Mouse (Mus musculus) G1E (cell line): Measurements from ENCODE around the gene Ndufb10. TPM values are rescaled to one million over a fixed set of nuclear protein-coding genes. Genes with fewer than 3 reads are reported as not detected.

Experiments used
- ATAC-seq: 2 replicates; pipeline ENCODE4 v1.8.0; 2016; ENCODE audit warnings: mild to moderate bottlenecking; ENCODE audit not compliant: insufficient number of reproducible peaks, poor library complexity, low FRiP score, severe bottlenecking; ENCODE audit errors: extremely low read depth
- DNase-seq: peaks from one replicate; pipeline ENCODE4 v3.0.0; 2012; ENCODE audit warnings: low spot score
- H3K27me3 ChIP-seq: 2 replicates; pipeline ENCODE4 v1.6.1; 2012; ENCODE audit warnings: mild to moderate bottlenecking, low read length, inconsistent platforms; ENCODE audit not compliant: insufficient read depth
- H3K36me3 ChIP-seq: replicated peaks from 2 replicates; pipeline ENCODE3; 2012; ENCODE audit warnings: mild to moderate bottlenecking, inconsistent platforms
- H3K4me1 ChIP-seq: 2 replicates; pipeline ENCODE4 v1.6.1; 2012; ENCODE audit warnings: low read depth, low read length, inconsistent platforms, mixed read lengths; ENCODE audit not compliant: insufficient read depth
- H3K4me3 ChIP-seq: 2 replicates; pipeline ENCODE4 v1.5.1; 2012; ENCODE audit warnings: low read depth, mild to moderate bottlenecking, inconsistent platforms, low read length, moderate library complexity, mixed read lengths
- H3K9me3 ChIP-seq: replicated peaks from 2 replicates; pipeline ENCODE4 v1.6.1; 2012; ENCODE audit warnings: inconsistent platforms
- CTCF ChIP-seq: IDR thresholded peaks from 2 replicates; pipeline ENCODE4 v1.5.1; 2012; ENCODE audit warnings: low read depth, low read length, inconsistent platforms, mixed read lengths
- GATA1 ChIP-seq: IDR thresholded peaks from 2 replicates; pipeline ENCODE4 v1.6.1; 2012; ENCODE audit warnings: borderline replicate concordance, low read length, inconsistent platforms, mixed read lengths
- GATA2 ChIP-seq: IDR thresholded peaks from 2 replicates; pipeline ENCODE4 v1.6.1; 2012; ENCODE audit warnings: low read depth, low read length, inconsistent platforms, borderline replicate concordance
- POLR2AphosphoS5 ChIP-seq: IDR thresholded peaks from 2 replicates; pipeline ENCODE4 v1.6.1; 2012; ENCODE audit warnings: low read depth, low read length, inconsistent platforms; ENCODE audit not compliant: insufficient replicate concordance
- TAL1 ChIP-seq: conservative IDR thresholded peaks from 2 replicates; pipeline ENCODE4 v1.6.1; 2012; ENCODE audit warnings: low read depth, low read length, inconsistent platforms, mixed read lengths
- polyA plus RNA-seq: library from polyadenylated mRNA; stranded (reverse); fragments of >175 nt; gene quantifications from 2 replicates; pipeline ENCODE4 v1.2.3, GENCODE M21; 2012
- total RNA-seq, 2 experiments: library from RNA; stranded (forward) in 1 of 2; stranded (reverse) in 1 of 2; fragments of 200-1000 nt in 1 of 2; fragments of >200 nt in 1 of 2; fragmentation: Nextera tagmentation in 1 of 2; gene quantifications; 2 replicates each; pipeline ENCODE4 v1.2.3; 2014 to 2017

The Ndufb10 gene
- total and polyA plus RNA-seq, 3 experiments, result 54.6 to 372 (median 185) TPM

- Histone ChIP-seq H3K36me3 (peaks cover 41% of the 10 kb centered on the region), H3K4me1 (peaks cover 7% of the 10 kb centered on the region), H3K4me3 (no peak overlapping the region), H3K27me3 (peaks cover 25% of the 10 kb centered on the region), H3K9me3 (no peaks in the 10 kb centered on the region)
- ATAC-seq (no peak), DNase-seq (no peak)
- no peak for TF ChIP-seq GATA2
- TF ChIP-seq GATA1, result no peak
- no peak for TF ChIP-seq POLR2AphosphoS5
- no peak for TF ChIP-seq TAL1
- no peak for TF ChIP-seq CTCF
These were observed 19.6 kb upstream of the Ndufb10 start for GRCm38 (mm10) chr17:24743896-24744295.

GRCm38 (mm10) chr17:24742307-24742706 lies 18.0 kb upstream of the Ndufb10 start:
- DNase-seq, result no peak
- no peaks in the 10 kb centered on the region for H3K9me3 ChIP-seq

GRCm38 (mm10) chr17:24739926-24740325 lies 15.6 kb upstream of the Ndufb10 start:
- peaks cover 47% of the 10 kb centered on the region for H3K36me3 ChIP-seq
- peaks cover 31% of the 10 kb centered on the region for H3K4me1 ChIP-seq
- no peak overlapping the region for H3K4me3 ChIP-seq
- no peaks in the 10 kb centered on the region for H3K27me3 ChIP-seq
- DNase-seq, result no peak
- ATAC-seq, result no peak
- TF ChIP-seq GATA2 (no peak), CTCF (no peak), POLR2AphosphoS5 (no peak), GATA1 (no peak), TAL1 (no peak)
- H3K9me3 ChIP-seq, result no peaks in the 10 kb centered on the region

More at GRCm38 (mm10) chr17:24742307-24742706, 18.0 kb upstream of the Ndufb10 start:
- TF ChIP-seq GATA1 (no peak), TAL1 (no peak), GATA2 (no peak), CTCF (no peak), POLR2AphosphoS5 (no peak)
- H3K27me3 ChIP-seq, result peaks cover 13% of the 10 kb centered on the region
- no peak for ATAC-seq
- peaks cover 44% of the 10 kb centered on the region for H3K36me3 ChIP-seq
- peaks cover 16% of the 10 kb centered on the region for H3K4me1 ChIP-seq
- H3K4me3 ChIP-seq, result no peak overlapping the region

- Histone ChIP-seq H3K4me3 (no peak overlapping the region), H3K4me1 (peaks cover 33% of the 10 kb centered on the region), H3K9me3 (no peaks in the 10 kb centered on the region), H3K36me3 (peaks cover 52% of the 10 kb centered on the region), H3K27me3 (peaks cover 3% of the 10 kb centered on the region; the same call in 1 of the 2 replicates)
- DNase-seq (no peak), ATAC-seq (no peak)
- TF ChIP-seq CTCF, result no peak
- no peak for TF ChIP-seq GATA2
- no peak for TF ChIP-seq GATA1
These were observed 14.0 kb upstream of the Ndufb10 start for GRCm38 (mm10) chr17:24738238-24738637.

- H3K36me3 ChIP-seq, result peaks cover 46% of the 10 kb centered on the region
- H3K27me3 ChIP-seq, result peaks cover 7% of the 10 kb centered on the region; the same call in 1 of the 2 replicates
- DNase-seq (peak; percentile 47), ATAC-seq (no peak)
- peak overlapping the region; percentile 74 for H3K4me3 ChIP-seq
- no peaks in the 10 kb centered on the region for H3K9me3 ChIP-seq
- peaks cover 33% of the 10 kb centered on the region for H3K4me1 ChIP-seq
- no peak for TF ChIP-seq GATA2
- TF ChIP-seq CTCF, result 0 out of 2 replicates have a peak, but pooled peaks have one; percentile 2
These were observed 13.0 kb upstream of the Ndufb10 start for GRCm38 (mm10) chr17:24737135-24737810.

- Histone ChIP-seq H3K4me1 (peaks cover 33% of the 10 kb centered on the region), H3K9me3 (no peaks in the 10 kb centered on the region), H3K27me3 (peaks cover 10% of the 10 kb centered on the region; the same call in 1 of the 2 replicates), H3K36me3 (peaks cover 38% of the 10 kb centered on the region), H3K4me3 (peak within 1 kb of the TSS; percentile 74)
- TF ChIP-seq CTCF, result no peak
- TF ChIP-seq TAL1, result no peak
- no peak for TF ChIP-seq GATA1
- TF ChIP-seq GATA2, result no peak
- TF ChIP-seq POLR2AphosphoS5, result no peak
- DNase-seq (peak; percentile 99), ATAC-seq (peak; percentile 99)
These were observed 12.2 kb upstream of the Ndufb10 start, which contains the start of gene Msrb1 for GRCm38 (mm10) chr17:24736330-24737051. Msrb1 (plus strand) TSS chr17:24736642.
